Mouse (Mus musculus) megakaryocyte, adult 5-6 weeks (primary cell): ENCODE results near the gene Acta2. TPM values are rescaled to one million over a fixed set of nuclear protein-coding genes. Genes with fewer than 3 reads are reported as not detected.
"Not testable (repeated sequence)": the region's sequence is repeated elsewhere in the genome, so short reads cannot be mapped to it uniquely, and the experiment has no call there.

Source experiments
- ATAC-seq: 2 replicates; pipeline ENCODE4 v1.8.0; 2016; ENCODE audit warnings: mild to moderate bottlenecking, inconsistent platforms; ENCODE audit not compliant: poor library complexity, severe bottlenecking
- total RNA-seq, 2 experiments: library from RNA; stranded (forward) in 1 of 2; stranded (reverse) in 1 of 2; fragments of 153-499, 151-499 nt in 1 of 2; fragments of 221-1000, 200-1000 nt in 1 of 2; gene quantifications; 2 replicates each; pipeline versions ENCODE4 v1.2.3 to v1.2.4; 2015 to 2017

Acta2 gene
- total RNA-seq, 2 experiments from 2014 or later = 3.7 to 6.4 TPM

- ATAC-seq = no peak
Observed at GRCm38 (mm10) chr19:34231596-34231995, 23.8 kb downstream of the Acta2 start.

- no peak for ATAC-seq
Observed at GRCm38 (mm10) chr19:34222805-34223204, 32.6 kb downstream of the Acta2 start.

- ATAC-seq = no peak
Observed at GRCm38 (mm10) chr19:34220732-34221380, 34.5 kb downstream of the Acta2 start.

DNA sequence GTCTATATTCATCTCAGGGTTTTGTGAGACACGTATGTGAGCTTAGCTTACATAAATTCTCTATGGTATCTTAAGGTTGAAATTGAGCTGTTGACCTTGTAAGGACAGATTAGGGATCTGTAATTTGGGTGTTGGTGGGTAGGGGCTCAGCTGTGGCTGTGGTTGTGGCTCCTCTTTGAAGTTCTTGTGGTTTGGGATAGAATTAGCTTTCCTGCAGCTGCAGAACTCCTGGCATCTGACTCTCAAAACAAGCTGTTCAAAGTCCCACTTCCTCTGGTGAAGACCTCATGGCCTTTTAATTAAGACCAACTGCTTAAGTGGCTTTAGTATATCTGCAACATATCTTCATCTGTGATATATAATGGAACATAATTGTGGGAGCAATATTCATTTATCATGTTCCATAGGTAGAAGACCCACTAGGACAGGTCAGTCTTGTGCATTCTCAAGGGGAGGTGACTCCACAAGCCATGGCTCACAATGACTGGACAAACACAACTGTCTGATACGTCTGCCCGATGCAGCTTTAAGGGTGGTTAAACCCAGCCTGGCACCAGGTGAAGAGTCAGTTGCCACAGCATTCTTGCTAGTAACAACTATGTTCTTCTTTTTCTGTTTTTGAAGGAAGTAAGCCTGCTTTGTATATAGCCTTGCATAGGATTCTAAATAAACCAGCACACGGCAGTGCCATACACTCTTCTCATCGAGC is 36.0 kb downstream of the Acta2 start:
- peak; percentile 27; the same call in 1 of the 2 replicates for ATAC-seq

DNA sequence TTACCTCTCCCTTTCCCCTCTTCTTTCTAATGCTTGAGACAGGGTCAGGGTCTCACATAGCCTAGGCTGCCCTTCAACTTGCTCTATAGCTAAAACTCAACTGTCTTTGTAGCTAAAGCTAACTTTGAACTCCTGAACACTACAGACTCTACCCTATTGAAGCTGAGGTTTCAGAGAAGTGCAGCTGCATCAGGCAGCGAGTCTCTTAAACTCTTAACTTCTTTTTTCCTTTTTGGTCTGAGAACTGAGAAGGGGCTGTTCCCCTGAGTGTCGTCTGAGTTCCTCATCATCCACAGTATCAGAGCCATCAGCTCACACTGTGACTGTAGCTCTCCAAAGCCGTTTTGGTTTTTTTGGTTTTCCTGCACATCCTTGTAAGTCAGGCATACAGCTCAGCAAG is 37.6 kb downstream of the Acta2 start:
- ATAC-seq = no peak

GRCm38 (mm10) chr19:34216956-34217355 is 38.4 kb downstream of the Acta2 start:
- ATAC-seq = no peak

DNA sequence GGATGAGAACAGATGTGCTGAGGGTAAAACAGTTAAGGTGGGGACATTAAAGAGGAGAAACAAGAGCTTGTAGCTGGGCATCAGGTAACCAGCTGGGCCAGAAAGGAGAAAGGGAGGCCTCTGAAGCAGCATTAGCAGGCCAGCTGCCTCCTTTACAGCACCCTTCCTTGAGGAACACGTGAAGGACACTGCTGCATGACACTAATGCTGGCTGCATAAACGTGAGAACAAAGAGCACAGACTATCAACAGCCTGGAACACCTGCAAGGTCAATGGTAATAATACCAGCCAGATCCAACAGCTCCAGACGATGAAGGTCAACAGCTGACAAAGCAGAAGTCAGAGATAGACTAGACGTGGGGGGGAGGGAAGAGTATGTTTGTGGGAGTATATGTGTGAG is 41.3 kb downstream of the Acta2 start:
- no peak for ATAC-seq

- no peak for ATAC-seq
Observed at GRCm38 (mm10) chr19:34213251-34213645, 42.1 kb downstream of the Acta2 start.

DNA sequence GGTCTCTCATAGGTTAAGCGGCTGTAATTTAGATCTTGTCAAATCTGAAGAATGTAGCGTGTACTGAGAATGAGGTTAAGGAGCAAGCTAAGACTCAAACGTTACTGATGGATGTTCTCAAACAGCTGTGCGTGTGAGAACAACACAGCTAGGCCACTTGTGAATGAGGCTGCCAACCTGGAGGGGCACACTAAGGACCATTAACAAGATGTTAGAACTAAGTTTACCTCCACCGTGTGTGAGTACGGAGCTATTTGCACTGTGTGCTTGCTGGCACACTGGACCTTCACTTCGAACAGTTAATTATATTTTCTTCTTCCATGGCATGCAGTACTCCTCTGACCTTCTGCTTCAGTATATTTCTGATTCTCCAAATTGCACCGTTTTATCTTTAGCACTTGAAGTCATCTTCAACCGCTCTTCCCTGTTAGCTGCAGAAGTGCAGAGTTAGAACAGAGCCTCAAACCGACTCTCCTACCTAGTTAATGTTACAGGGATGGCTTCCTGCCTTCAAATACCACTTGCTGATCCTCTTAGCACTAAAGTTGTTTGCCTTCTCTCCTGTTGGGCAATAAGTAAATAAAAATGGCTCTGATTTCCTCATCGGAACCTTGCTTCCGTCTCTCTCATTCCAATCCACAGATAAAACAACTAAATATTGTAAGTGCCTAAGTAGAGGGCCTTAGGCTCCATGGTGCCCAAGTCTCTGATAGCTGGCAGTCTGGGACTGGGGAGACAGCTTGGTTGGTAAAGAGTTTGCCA is 42.7 kb downstream of the Acta2 start:
- no peak for ATAC-seq

DNA sequence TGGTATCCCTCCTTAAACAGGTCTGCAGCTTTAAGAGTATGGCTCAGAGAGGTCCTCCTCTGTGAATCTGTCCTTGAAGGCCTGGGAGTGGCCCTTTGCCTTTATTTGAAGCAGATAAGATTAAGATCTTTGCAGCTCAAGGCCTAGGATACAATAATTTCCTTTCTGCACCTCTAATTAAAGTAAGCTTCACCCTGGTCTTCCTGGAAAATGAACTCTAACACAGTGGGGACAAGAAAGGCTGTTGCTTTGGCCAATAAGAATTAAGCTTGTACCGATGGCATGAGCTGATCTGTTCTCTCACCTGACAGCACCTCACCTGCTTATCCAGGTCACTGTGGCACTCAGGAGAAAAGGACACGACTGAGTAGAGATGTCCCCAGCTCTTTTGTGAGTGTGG is 44.5 kb downstream of the Acta2 start:
- no peak for ATAC-seq

GRCm38 (mm10) chr19:34209930-34210581 is 45.3 kb downstream of the Acta2 start:
- no peak for ATAC-seq

DNA sequence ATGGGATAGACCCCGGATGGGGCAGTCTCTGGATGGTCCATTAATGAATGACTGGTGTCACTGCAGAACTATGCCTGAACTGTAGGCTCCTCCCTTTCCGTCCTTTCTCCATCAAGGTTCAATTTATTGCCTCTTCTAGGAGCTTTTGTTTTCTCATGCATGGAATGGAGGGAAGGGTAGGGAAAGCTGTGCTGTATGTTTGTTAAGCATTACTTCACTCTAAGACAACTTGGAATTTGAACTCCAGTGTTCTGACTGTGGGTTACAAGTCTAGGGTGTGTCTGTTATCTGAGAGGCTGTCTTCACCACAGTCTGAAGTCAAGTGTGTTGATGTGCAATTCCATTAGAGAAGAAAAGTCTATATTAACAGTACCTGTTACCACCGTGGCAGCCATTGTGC is 46.4 kb downstream of the Acta2 start:
- ATAC-seq = no peak

GRCm38 (mm10) chr19:34206760-34207440 is 48.5 kb downstream of the Acta2 start:
- ATAC-seq = no peak

DNA sequence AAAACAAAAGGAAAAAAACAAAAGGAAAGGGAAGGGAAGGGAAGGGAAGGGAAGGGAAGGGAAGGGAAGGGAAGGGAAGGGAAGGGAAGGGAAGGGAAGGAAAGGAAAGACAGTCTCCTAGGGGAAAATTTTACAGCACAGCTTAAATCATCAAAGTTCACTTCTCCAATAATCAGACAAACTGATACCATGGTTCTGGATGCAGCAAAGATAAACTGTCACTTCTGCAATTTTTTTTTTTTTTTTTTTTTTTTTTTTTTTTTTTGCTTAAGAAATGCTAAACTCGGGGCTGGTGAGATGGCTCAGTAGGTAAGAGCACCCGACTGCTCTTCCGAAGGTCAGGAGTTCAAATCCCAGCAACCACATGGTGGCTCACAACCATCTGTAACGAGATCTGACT is 49.3 kb downstream of the Acta2 start:
- ATAC-seq = not testable (repeated sequence)

GRCm38 (mm10) chr19:34202668-34203067 is 52.7 kb downstream of the Acta2 start:
- ATAC-seq = no peak

DNA sequence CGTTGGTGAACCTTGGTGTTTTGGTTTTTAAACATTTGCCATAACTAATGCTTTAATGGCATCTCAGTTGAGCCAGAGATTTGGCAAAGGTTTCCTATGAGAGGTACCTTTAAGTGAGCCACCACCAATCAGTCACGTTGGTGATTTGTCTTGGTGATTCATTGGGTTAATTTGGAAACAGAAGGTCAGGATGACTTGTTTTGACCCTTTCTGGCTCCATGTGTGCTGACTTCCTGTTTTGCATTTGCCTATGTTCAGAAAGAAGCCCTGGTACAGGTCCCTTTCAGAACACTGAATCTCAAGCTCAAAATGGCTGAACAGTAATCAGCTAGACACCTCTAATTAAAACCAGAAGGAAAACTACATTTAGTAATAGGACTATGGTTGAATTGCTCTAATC is 55.9 kb downstream of the Acta2 start:
- ATAC-seq = peak; percentile 55

DNA sequence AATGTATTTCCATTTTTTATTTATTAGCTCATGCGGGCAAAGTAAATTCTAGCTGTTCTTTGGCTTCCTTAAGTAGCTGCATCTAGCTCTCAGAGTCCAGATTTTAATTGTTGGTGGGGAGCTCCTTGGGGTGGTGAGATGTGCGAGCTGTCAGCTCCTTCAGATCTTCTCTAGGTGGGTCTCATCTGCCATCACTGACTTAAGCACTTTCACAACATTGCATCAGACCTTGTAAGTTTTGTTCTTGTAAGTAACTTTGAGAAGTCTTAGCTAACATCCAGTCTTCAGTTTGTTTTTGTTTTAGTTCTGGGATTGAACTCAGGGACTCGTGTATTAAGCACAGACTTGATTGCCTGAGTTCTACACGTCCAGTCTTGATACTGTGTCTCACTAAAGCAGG is 56.5 kb downstream of the Acta2 start:
- no peak for ATAC-seq

DNA sequence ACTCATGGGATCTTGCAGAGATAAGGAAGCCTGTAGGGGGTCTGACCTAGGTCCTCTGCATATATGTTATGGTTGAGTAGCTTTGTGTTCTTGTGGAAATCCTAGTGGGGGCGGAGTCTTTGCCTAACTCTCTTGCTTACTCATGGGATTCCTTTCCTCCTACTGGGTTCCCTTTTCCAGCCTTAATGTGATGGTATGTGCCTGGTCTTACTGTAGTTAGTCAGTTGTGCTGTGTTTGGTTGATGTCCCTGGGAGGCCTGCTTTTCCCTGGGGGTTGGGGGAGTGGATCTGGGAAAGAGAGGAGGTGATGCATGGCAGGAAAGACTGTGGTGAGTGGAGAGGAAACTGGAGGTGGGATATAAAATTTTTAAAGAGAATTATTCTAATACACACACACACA is 57.3 kb downstream of the Acta2 start:
- ATAC-seq = no peak

- no peak for ATAC-seq
Observed at GRCm38 (mm10) chr19:34195031-34195430, 60.4 kb downstream of the Acta2 start.

DNA sequence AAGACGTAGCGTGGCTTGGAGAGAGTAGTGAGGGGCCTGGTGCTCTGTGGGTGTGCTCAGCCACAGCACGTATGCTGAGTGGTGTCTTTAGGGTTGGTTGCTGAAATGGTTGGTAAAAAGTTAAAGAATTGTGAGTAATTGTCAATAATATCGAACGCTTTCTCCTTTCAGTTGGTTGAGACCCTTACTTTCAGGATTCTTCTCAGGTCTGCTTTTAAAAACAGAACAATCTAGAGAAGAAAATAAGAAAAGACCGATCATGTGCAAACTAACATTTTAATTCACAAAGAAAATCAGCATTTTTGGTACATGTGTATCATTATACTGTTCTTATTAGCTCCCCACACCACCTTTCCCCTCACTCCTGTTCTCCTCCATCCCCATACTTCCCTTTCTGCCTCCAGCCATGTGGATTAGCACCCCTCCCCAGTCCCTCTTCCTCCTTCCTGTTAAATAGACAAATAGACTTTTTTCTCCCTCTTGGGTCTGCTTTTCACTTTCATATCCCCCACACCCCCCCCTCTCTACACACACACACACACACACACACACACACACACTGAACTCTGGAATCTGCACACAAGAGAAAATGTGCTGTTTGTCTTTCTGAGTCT is 61.2 kb downstream of the Acta2 start:
- peak; percentile 37 for ATAC-seq
